Mouse (Mus musculus) retina, embryonic 14.5 days (tissue): ENCODE measurements at regions not wholly inside any gene's neighbourhood (a gene's known extent, or its start where the extent isn't known, plus 50 kb on each side); places are given as distances from the start of the nearest gene placed in this dataset.

Experiments used
- DNase-seq: peaks from one replicate; pipeline ENCODE4 v3.0.0-alpha.2; 2015; ENCODE audit warnings: low spot score

DNA sequence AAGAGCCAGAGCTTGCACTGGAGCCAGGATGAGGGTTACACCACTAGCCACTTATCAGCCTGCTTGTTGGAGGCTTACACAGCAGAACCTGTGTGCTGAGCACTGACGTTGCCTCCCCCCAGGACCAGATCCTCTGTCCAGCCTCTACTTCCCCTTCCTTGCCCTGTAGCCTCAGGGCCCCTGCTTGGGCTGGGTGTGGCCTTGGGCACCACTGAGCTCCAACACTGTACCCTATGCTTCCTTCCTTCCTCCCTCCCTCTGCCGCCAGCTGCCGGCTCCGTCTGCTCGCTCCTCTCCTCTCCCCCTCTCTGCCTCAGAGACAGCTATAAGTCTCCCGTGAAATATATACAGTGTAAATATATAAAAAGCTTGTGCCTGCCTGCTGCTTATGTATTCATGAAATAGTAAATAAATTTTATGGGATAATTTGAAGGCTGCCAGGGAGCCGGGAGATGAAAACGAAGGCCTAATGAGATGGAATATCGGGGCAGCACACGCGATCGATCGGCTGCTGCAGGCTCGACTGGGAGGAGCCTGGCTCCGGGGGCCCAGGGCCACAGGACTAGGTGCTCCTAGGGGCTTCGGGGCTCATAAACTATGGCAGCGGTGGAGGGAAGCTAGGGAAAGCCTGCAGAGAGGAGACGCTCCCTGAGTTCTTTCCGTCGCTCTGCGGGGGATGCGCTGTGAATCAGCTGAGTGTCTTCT, 135.6 kb downstream of the Rbm19 start:
- DNase-seq = no peak

DNA sequence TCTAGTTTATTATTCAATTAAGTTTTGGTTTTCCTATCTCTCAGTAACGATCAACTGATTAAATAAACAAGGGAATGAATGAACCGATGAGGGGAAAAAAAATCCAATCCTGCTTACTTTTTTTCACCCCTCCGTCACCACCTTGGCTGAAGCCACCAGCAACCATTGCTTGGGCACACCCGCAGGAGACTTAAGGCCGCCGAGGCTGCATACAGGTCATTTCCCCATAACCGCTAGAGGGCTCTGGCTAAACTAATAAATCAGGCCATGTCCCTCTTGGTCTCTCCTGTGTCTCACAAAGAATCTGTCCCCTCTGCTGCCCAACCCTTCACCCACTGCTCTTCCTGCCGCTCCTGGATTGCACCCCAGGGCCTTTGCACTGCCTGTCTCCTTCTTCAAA, 136.3 kb downstream of the Rbm19 start:
- DNase-seq = peak; percentile 85

DNA sequence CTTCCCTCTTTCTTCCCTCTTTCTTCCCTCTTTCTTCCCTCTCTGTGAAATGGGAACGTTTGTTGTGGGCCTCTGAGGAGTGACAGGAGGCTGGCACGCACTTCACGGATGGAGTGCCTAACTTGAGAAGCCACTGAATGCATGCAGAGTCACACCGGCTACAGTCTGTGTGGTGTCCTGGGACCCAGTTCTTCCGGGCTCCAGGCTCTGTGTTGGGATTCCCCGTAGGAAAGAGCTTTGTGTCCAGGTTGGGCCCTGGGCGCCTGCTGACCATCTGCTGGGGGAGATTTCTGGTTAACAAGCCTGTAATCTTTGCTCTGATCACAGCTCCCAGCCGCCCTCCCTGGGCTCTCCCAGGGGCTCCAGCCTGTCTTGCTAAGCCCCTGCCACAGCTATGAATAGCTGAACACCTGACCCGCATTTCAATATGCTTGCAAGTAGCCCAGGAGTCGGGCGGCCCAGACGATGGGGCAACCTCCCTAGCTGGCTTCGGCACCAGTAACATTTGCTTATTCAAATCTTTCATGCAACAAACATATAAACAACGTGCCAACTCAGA, 146.5 kb downstream of the Rbm19 start:
- DNase-seq = no peak

DNA sequence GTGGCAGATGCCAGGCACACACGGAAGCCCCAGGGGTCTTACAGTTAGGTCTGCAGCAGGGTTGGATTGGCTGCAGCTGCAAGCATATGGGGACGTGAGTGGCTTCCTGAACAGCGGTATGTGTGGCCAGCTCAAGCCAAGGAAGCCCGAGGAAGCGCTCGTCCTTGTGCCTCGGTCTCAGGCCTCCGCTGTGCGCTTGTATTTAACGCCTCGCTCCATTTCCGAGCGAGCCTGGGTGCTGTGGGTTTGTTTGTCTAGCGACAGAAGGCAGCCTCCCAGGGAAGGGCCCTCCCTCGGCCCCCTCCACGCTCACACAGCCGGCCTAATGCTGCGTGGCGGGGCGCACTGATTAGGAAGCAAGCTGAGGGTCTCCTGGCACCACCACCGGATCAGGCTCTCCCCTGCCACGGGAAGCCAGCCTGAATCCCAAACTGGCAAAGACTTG, 153.2 kb downstream of the Rbm19 start:
- DNase-seq = no peak

DNA sequence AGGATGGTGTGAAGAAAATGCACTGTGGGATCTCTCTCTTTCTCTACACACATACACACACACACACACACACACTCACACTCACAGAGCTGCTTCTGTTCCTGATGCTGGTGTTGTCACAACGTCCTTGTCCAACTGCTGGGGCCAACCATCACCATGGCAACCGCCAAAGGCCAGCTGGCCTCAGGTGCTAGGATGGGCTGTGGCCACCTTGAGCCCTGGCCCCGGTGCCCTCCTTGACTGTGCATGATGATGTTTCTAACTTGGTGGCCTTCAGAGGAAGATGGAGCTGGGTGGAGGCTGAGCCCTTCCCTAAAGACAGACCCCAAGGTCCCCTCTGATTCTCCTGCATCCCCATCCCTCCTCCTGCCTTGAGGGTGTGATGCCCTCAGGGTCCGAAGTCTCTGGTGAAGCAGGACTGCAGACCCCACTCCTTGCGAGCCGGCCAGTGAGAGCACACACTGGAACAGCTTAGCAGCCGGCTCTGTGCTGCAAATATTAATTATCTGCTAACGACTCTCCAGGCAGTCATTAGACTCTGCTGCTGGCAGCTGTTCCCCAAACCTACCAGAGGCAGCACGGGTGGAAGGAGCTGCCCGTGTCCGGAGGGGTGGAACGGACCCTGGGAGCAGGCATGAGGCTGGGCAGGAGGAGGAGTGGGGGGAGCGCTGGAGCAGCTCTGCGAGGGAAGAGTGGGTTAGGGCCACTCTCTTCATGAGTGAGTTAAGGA, 154.8 kb downstream of the Rbm19 start:
- no peak for DNase-seq

DNA sequence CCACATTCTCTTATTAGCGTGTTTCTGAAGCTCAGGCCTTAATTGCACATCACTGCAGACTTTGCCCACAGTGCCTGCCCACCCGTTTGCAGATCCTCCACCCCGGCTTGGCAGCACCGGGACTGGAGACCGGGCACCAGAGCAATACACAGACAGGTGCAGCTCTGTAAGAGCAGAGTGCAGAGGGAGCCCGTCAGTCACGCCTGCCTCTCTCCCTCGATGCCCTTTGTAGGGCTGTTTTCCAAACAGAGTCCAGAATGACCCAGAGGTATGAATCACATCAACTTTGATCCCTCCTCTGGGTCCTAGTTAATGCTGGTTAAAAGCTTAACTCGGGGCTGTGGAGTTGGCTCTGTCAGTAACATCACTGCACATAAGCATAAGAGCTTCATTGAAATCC, 155.3 kb upstream of the Lhx5 start:
- DNase-seq = no peak

DNA sequence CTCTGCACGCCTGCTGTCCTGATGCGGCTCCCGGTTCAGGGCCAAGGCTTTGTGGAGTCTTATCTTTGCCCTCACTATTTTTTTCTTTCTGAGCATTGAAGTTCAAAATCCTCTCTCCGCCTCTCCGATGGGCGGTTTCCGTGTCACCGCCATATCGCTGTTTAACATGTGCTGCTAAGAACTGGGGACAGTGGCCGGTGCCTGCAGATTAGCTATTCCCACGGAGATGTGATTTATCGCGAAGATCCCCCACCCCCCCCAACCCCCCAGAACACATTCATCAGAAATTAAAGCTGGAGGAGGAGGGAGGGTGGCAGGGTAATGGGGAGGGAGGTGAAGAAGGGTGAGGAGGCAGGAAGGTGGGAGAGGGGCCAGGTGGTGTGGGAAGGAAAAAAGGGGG, 151.2 kb upstream of the Lhx5 start:
- DNase-seq = no peak

DNA sequence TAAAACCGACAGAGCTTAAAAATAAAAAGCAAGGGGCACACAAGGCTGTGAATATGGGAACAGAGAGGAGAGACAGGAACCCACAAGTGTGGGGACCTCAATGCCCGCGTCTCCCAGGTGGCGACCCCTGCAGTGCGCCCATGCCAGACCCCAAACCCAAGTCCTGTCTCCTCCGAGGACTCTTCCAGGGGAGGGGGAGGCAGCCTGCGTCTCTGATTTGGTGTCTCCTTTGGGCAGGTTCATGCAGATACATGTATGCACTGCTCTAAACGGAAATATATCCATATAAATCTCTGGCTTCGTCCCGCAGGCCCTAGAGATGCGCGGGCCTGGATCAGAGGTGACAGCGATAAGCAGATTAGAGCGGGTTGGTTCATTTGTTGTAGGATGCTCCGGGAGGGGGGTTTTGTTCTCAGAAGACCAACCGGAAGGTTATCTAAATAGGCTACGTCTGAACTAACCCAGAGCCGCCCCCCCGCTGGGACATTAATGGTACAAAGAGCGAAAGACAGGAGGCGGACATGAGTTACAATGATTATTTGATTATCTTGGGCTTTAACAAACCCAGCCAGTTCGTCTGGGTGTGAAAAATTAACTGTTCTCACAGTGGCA, 150.4 kb upstream of the Lhx5 start:
- peak; percentile 58 for DNase-seq

DNA sequence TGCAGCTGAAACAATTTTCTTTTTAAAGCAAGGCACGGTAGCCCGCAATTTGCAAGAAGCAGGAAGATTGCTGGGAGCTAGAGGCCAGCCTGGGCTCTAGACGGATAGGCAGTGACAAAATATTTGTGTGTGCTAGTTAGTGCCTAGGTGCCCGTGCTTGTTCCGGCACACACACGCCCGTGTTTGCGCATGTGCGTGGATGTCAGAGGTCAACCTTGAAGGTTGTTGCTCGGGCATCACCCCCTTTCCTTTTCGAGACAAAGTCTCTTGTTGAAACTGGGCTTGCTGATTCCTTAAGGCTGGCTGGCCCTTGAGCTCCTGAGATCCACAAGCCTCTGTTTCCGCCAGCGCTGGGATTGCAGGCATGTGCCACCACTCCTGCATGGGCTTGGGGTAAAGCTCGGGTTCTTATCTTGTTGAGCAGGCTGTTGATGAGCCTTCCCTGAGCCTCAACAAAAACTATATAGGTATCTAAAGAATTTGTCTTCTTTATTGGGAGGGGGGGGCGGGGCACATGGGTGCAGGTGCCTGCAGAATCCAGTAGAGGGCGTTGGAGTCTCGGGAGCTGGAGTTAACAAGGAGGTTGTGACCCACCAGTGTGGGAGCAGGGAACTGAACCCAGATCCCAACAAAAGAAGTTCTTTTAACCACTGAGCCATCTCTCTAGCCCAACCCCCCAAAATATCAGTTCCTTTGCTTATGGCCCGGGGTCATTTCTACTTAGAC, 149.5 kb upstream of the Lhx5 start:
- DNase-seq = no peak

DNA sequence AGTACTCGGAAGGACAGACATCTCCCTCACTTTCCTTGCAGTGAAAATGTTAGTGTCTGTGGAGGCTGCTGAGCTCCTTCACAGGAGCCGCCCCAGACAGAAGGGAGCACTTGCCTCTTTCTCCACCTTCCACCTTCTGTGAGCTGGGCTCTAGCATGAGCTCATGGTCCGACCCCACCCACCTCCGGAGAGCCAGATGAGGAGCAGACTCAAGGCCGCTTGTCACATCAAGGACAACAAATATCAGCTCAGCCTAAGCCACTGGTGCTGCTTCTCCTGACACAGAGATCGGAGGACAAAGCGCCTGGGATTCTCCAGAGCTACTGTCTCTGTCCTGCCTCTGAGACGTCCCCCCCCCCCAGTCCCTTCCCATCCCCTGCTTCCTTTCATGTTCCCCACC, 146.9 kb upstream of the Lhx5 start:
- no peak for DNase-seq

DNA sequence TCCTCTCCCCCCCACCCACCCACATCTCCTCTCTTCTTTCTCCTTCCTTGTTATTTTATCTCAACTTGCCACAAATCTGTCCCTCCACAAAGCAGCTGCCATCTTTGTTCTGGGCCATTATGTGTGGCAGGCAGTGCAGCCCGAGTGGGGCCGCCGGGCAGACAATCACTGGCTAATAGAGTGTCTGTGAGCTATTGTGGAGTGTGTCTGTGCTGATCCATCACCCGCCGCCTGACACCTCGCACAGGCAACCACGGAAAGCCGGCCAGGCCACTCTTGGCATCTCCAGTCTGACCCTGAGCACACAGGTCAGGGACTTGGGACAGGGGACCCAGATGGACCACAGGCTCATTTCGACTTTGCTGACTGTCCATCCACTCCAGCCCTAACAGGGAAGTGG, 146.5 kb upstream of the Lhx5 start:
- DNase-seq = peak; percentile 45

DNA sequence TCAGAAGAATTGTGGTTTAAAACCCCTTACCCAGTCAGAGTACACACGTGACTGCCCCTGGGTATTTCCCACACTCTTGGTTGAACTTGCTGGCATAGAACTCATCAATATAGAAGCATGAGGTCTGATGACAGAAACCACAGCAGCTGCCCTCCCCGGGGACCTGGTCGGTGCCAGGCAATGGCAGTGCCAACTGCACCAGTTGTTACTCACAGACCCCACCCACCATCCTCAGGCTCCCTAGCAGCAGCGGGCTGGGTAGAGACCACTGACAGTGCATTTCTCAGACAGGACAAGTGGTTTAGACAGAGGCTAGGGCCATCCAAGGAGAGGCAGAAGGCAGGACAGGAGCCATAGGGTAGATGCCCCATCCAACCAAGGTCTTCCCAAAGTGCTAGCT, 144.7 kb upstream of the Lhx5 start:
- no peak for DNase-seq

DNA sequence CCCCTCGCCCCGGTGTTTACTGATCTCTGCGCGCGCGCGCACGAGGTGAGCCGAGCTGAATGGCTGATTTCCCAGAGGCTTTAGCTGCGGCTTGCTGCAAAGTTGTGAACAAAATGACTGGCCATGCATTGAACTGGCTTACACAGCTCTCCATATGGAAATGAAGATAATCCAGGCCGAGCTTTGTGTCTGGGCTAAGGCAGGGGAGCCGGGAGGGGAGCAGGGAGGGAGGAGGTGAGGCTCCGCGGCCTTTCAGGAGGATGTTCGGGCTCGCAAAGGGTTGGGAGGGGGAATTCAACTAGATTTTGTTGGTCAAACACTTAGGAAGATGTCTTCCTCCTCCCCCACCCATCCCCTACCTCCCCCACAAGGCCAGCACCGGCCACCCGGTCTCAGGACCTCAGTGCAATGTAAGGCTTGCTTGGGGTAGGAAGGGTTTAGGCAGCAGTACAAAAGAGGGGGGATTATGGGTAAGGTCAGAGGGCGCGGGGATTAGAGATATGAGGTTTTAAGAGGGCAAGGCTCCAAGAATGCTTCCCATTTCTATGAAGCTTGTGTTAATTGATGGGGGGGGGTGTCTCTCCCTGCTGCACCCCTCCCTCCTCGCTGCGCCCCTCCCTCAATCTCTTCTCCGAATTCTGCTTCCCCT, 143.3 kb upstream of the Lhx5 start:
- DNase-seq = peak; percentile 62

DNA sequence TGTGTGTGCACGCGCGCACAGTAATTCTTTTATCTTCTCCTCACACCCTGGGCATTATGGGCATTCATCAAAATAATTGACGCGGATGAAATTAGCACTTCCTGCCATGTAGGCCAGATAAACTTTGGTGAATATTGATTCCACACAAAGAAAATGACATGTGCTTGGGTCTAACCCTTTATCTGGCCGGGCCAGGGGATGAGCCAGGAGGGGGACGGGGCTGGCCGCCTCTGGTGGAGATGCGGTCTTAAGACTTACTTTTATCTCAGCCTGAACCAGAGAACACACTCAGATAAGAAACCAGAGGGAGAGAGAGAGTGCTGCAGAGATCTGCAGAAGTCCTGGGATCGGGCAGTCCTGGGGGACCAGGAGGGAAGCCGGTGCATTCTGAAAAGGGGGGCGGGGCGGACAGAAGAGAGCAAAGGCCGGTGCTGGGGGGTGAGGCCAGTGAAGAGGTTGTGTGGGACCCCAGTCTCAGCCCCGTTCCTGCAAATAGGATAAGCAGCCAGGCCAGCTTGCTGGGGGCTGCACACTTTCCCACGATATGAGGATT, 136.9 kb upstream of the Lhx5 start:
- no peak for DNase-seq

DNA sequence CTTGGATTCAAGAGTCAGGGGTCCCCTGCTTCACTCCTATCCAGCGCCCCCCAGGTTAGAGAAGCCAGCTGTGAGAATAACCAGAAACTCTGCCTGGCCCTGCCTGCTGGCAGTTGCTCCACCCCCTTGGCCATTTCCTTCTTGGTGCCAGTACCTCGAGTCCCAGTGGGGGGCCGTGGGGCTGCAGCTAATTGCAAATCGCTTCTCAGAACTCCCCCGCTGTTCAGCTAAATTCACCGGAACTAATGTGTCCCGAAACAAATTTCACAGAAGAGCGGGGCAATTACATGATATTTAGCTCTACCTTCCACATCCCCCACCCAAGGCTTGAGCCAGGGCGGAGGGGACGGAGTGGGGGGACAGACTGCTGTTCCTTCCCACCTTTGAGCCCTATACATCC, 134.3 kb upstream of the Lhx5 start:
- DNase-seq = peak; percentile 63

DNA sequence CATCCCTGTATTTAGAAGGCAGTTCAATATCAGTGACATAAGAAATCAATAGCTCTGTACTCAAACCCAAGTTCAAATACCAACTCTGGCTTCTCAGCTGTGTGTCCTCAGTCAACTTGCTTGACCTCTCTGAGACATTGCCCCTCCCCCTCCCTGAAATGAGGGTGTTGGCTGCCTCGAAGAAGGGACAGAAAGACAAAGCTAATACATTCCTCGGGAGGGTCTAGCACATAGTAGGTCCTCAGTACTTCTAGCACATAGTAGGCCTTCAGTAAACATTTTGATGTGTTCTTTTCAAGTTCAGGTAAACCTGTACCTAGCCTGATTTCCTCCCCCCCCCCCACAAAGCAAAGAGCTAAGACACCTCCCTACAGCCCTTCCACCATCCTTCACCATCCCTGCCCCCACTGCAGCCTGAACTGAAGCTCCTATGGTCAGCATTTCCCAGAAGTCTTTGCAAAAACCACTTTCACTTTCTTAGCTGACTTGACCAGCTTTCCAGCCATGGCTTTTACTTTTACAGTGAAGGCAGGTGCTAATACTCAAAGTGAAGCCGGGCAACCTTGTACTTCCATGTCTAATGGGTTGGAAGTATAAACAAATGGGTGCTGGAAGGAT, 133.7 kb upstream of the Lhx5 start:
- peak; percentile 37 for DNase-seq

DNA sequence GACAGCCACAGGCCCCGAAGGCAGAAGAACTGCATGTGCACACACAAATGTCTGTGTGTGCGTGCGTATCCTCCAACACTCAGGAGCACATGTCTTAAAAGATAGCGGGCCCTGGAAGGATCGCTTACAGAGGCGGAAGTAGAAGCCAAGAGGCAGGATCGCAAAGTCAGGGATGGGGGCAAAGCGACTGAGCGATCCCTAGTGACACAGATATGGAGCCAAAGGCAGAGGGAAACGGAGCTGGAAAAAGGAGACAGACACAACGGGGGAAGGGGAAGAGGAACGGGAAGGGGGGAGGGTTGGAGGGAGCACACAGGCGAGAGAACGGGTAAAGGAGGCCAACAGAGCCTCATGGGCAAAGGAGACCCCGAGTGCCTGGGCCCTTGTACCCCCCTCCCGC, 129.8 kb upstream of the Lhx5 start:
- no peak for DNase-seq

DNA sequence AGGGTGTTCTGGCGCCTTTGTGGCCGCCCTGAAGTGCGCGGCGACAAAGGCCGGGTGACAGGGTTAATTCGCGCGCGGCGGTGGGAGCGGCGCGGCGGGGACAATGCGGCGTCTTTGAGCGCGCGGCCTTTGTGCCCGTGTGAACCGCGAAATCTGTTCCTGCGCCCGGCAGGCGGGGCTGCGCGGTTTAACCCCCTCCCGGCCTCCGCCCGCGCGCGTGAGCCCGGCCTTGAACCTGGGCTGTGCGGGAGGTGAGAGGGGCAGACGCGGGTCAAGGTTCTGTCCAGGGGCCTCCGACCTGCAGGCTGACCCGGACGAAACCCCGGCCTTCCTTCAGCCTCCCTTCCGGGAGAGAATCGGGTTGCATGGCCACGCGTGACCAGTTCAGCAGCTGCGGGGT, 129.2 kb upstream of the Lhx5 start:
- peak; percentile 62 for DNase-seq

DNA sequence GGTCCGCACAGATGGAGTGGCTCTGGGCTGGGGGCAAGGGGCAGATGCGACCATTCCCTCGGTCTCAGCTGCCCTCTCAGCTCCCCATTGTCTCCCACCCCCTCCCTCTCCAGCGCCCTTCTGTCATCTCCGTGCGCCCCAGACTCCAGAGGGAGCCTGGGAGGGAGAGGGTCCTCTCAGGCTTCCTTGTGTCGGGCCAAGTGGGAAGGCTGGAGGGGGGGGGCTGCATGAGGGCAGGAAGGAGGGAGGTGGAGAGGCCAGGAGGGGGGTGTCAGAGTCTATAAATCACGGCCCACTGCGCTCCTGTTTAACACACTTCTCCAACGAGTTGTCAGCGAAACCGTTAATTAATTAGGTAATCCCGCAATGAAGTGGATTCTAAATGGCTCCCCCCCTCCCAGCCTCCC, 127.2 kb upstream of the Lhx5 start:
- DNase-seq = peak; percentile 90

DNA sequence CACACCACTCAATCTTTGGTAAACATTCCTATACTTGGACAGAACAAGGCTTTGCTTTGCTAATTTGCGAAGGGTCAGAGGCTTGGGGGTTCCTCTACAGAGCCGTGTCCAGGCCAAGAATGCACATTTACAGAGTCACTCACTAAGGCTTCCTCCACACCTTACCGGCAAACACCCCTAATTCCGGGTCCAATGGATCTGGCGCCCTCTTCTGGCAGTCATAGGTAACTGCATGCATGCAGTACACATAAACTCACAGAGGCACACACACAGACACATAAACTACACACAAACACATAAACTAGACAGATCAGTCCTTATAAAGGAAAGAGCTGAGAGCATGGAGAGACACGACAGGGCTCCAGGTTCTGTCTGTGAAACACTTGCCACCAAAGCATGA, 119.2 kb upstream of the Lhx5 start:
- no peak for DNase-seq

DNA sequence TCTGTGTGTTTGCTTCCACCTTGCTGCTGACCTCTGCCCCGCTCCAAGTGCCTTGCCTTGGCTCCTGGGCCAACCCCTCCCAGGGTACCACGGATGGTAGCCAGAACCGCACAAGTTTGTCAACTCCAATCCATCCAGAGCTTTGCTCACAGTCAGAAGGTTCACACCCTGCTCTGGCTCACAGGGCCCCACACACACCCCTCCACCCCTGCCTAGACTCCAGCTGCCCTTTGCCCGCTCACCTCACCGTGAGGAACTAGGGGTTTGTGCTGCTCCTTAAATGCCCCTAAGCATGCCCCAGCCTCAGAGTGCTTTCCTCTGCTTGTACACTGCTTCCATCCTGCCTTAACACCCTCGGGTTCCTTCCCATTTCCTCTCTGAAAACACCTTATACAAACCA, 117.5 kb upstream of the Lhx5 start:
- no peak for DNase-seq
